Mouse (Mus musculus) kidney, embryonic 16.5 days (tissue): ENCODE measurements around the gene Zfp444. TPM values are rescaled to one million over a fixed set of nuclear protein-coding genes. Genes with fewer than 3 reads are reported as not detected.

Experiments used
- ATAC-seq: fragments of 200-750 bp; cut with Nextera tagmentation; 2 replicates; pipeline ENCODE4 v1.8.0; 2017; ENCODE audit warnings: moderate TSS enrichment; ENCODE audit not compliant: low FRiP score, low TSS enrichment
- H3K27ac ChIP-seq: fragments of 300-500 bp; sonication (generic); 2 replicates; pipeline ENCODE4 v1.5.1; 2014; ENCODE audit warnings: low read length
- H3K27me3 ChIP-seq: fragments of 300-500 bp; sonication (generic); 2 replicates; pipeline ENCODE4 v1.6.1; 2014; ENCODE audit warnings: low read length, control low read depth, mixed read lengths; ENCODE audit not compliant: insufficient read depth
- H3K36me3 ChIP-seq: fragments of 300-500 bp; sonication (generic); 2 replicates; pipeline ENCODE4 v1.6.1; 2014; ENCODE audit warnings: low read length, control low read depth, mixed read lengths; ENCODE audit not compliant: insufficient read depth
- H3K4me1 ChIP-seq: fragments of 300-500 bp; sonication (generic); 2 replicates; pipeline ENCODE4 v1.6.1; 2014; ENCODE audit warnings: low read length, control low read depth, mixed read lengths; ENCODE audit not compliant: insufficient read depth
- H3K4me2 ChIP-seq: fragments of 300-500 bp; sonication (generic); replicated peaks from 2 replicates; pipeline ENCODE4 v1.6.1; 2014; ENCODE audit warnings: low read depth, low read length
- H3K4me3 ChIP-seq: fragments of 300-500 bp; sonication (generic); 2 replicates; pipeline ENCODE4 v1.5.1; 2014; ENCODE audit warnings: mild to moderate bottlenecking, low read length
- H3K9ac ChIP-seq: fragments of 300-500 bp; sonication (generic); replicated peaks from 2 replicates; pipeline ENCODE4 v1.6.1; 2014; ENCODE audit warnings: low read length
- H3K9me3 ChIP-seq: fragments of 300-500 bp; sonication (generic); 2 replicates; pipeline ENCODE4 v1.6.1; 2016; ENCODE audit warnings: low read length, control low read depth
- WGBS: fragments of 180-500 bp; shearing (Covaris S2); extraction: QIAGEN DNeasy Blood & Tissue Kit; methylation state at CpG from one replicate; pipeline ENCODE4 v1.1.7; 2014; 5-methylcytosine and 5-hydroxymethylcytosine counted together
- polyA plus RNA-seq: library from polyadenylated mRNA; unstranded; fragments of >200 nt; fragmentation: Nextera tagmentation; extraction: Ambion mirVana; gene quantifications from 2 replicates; pipeline ENCODE4 v1.2.1, GENCODE M21; 2015

Gene Zfp444
- polyA plus RNA-seq, 1 experiment from 2014 or later: 73.5 TPM

GRCm38 (mm10) chr7:6146982-6147325 lies 25.1 kb upstream of the Zfp444 start:
- Histone ChIP-seq H3K4me3 (no peak overlapping the region), H3K9me3 (no peaks in the 10 kb centered on the region), H3K36me3 (0 out of 2 replicates have a peak, but pooled peaks cover under 1% of the 10 kb centered on the region), H3K9ac (no peak overlapping the region), H3K4me1 (peaks cover 26% of the 10 kb centered on the region), H3K4me2 (no peak overlapping the region), H3K27ac (peak overlapping the region; percentile 7; the same call in 1 of the 2 replicates), H3K27me3 (no peaks in the 10 kb centered on the region)
- WGBS: 48% methylated on average over 2 of the region's 2 CpGs
- no peak for ATAC-seq

GRCm38 (mm10) chr7:6147688-6148087 lies 24.3 kb upstream of the Zfp444 start:
- Histone ChIP-seq H3K36me3 (no peaks in the 10 kb centered on the region), H3K9ac (no peak overlapping the region), H3K27me3 (no peaks in the 10 kb centered on the region), H3K4me1 (peaks cover 26% of the 10 kb centered on the region), H3K4me2 (no peak overlapping the region), H3K27ac (no peak overlapping the region), H3K9me3 (no peaks in the 10 kb centered on the region), H3K4me3 (no peak overlapping the region)
- WGBS: 73% methylated on average over 5 of the region's 5 CpGs
- ATAC-seq: no peak

- 92% methylated on average over 1 of the region's 1 CpGs for WGBS
- H3K4me2 ChIP-seq: no peak overlapping the region
- no peak overlapping the region for H3K27ac ChIP-seq
- no peaks in the 10 kb centered on the region for H3K36me3 ChIP-seq
- peaks cover 28% of the 10 kb centered on the region for H3K4me1 ChIP-seq
- H3K4me3 ChIP-seq: no peak overlapping the region
- no peaks in the 10 kb centered on the region for H3K9me3 ChIP-seq
- ATAC-seq: no peak
- H3K9ac ChIP-seq: no peak overlapping the region
- no peaks in the 10 kb centered on the region for H3K27me3 ChIP-seq
Measured at GRCm38 (mm10) chr7:6151266-6151665, 20.8 kb upstream of the Zfp444 start.

GRCm38 (mm10) chr7:6152036-6152435 lies 20.0 kb upstream of the Zfp444 start:
- ATAC-seq: no peak
- H3K9ac ChIP-seq: no peak overlapping the region
- peaks cover 27% of the 10 kb centered on the region for H3K4me1 ChIP-seq
- no peak overlapping the region for H3K4me2 ChIP-seq
- WGBS: 77% methylated on average over 3 of the region's 3 CpGs
- no peaks in the 10 kb centered on the region for H3K27me3 ChIP-seq
- H3K9me3 ChIP-seq: no peaks in the 10 kb centered on the region
- no peaks in the 10 kb centered on the region for H3K36me3 ChIP-seq
- H3K4me3 ChIP-seq: no peak overlapping the region
- H3K27ac ChIP-seq: no peak overlapping the region

- ATAC-seq: no peak
- Histone ChIP-seq H3K4me2 (no peak overlapping the region), H3K4me1 (peaks cover 30% of the 10 kb centered on the region), H3K27ac (no peak overlapping the region), H3K9me3 (no peaks in the 10 kb centered on the region), H3K36me3 (no peaks in the 10 kb centered on the region), H3K4me3 (no peak overlapping the region), H3K9ac (no peak overlapping the region; the same call in 1 of the 2 replicates), H3K27me3 (no peaks in the 10 kb centered on the region)
- 83% methylated on average over 3 of the region's 3 CpGs for WGBS
Measured at GRCm38 (mm10) chr7:6153131-6153530, 18.9 kb upstream of the Zfp444 start.

GRCm38 (mm10) chr7:6154164-6154563 lies 17.9 kb upstream of the Zfp444 start:
- ATAC-seq: no peak
- peaks cover 30% of the 10 kb centered on the region for H3K4me1 ChIP-seq
- WGBS: 46% methylated on average over 5 of the region's 5 CpGs
- H3K4me2 ChIP-seq: peak overlapping the region; percentile 78
- peak overlapping the region; percentile 90 for H3K9ac ChIP-seq
- peak overlapping the region; percentile 96; the same call in 1 of the 2 replicates for H3K27ac ChIP-seq
- no peaks in the 10 kb centered on the region for H3K27me3 ChIP-seq
- no peaks in the 10 kb centered on the region for H3K36me3 ChIP-seq
- H3K4me3 ChIP-seq: peak overlapping the region; percentile 88
- H3K9me3 ChIP-seq: no peaks in the 10 kb centered on the region

- Histone ChIP-seq H3K4me2 (peak overlapping the region; percentile 78), H3K36me3 (no peaks in the 10 kb centered on the region), H3K27me3 (no peaks in the 10 kb centered on the region), H3K4me3 (peak overlapping the region; percentile 88), H3K9me3 (no peaks in the 10 kb centered on the region), H3K9ac (peak overlapping the region; percentile 90), H3K27ac (peak overlapping the region; percentile 96), H3K4me1 (peaks cover 27% of the 10 kb centered on the region)
- peak; percentile 77 for ATAC-seq
- WGBS: 0% methylated on average over 60 of the region's 85 CpGs
Measured at GRCm38 (mm10) chr7:6155031-6155872, 16.8 kb upstream of the Zfp444 start.

- Histone ChIP-seq H3K27ac (peak within 1 kb of the TSS; percentile 96), H3K9ac (peak within 1 kb of the TSS; percentile 90), H3K9me3 (no peaks in the 10 kb centered on the region), H3K4me2 (peak within 1 kb of the TSS; percentile 78), H3K36me3 (no peaks in the 10 kb centered on the region), H3K4me1 (peaks cover 27% of the 10 kb centered on the region), H3K27me3 (no peaks in the 10 kb centered on the region), H3K4me3 (peak within 1 kb of the TSS; percentile 88)
- ATAC-seq: peak; percentile 97
- WGBS: 0% methylated on average over 50 of the region's 54 CpGs
Measured at GRCm38 (mm10) chr7:6155901-6156411, 16.1 kb upstream of the Zfp444 start, which contains the start of gene Zfp787. Gene Zfp787 (minus strand): TSS chr7:6155997.

- H3K27me3 ChIP-seq: no peaks in the 10 kb centered on the region
- 41% methylated on average over 9 of the region's 9 CpGs for WGBS
- H3K36me3 ChIP-seq: no peaks in the 10 kb centered on the region
- peak overlapping the region; percentile 88 for H3K4me3 ChIP-seq
- peaks cover 27% of the 10 kb centered on the region for H3K4me1 ChIP-seq
- H3K9me3 ChIP-seq: no peaks in the 10 kb centered on the region
- peak overlapping the region; percentile 54 for H3K4me2 ChIP-seq
- no peak for ATAC-seq
- H3K27ac ChIP-seq: peak overlapping the region; percentile 96
- peak overlapping the region; percentile 61 for H3K9ac ChIP-seq
Measured at GRCm38 (mm10) chr7:6156901-6157472, 15.0 kb upstream of the Zfp444 start.

- Histone ChIP-seq H3K4me1 (peaks cover 27% of the 10 kb centered on the region), H3K9ac (peak overlapping the region; percentile 15; the same call in 1 of the 2 replicates), H3K4me3 (no peak overlapping the region; the same call in 1 of the 2 replicates), H3K36me3 (no peaks in the 10 kb centered on the region), H3K4me2 (peak overlapping the region; percentile 54), H3K27ac (peak overlapping the region; percentile 96), H3K9me3 (no peaks in the 10 kb centered on the region), H3K27me3 (no peaks in the 10 kb centered on the region)
- WGBS: 64% methylated on average over 1 of the region's 1 CpGs
- no peak for ATAC-seq
Measured at GRCm38 (mm10) chr7:6157479-6157878, 14.5 kb upstream of the Zfp444 start.
